Mouse (Mus musculus) lung, embryonic 15.5 days (tissue): ENCODE results near the gene Nktr. TPM values are rescaled to one million over a fixed set of nuclear protein-coding genes. Genes with fewer than 3 reads are reported as not detected.

ENCODE experiments used
- ATAC-seq: fragments of 200-750 bp; cut with Nextera tagmentation; 2 replicates; pipeline ENCODE4 v1.8.0; 2017; ENCODE audit warnings: moderate number of reproducible peaks, borderline replicate concordance; ENCODE audit not compliant: low FRiP score, low TSS enrichment; ENCODE audit errors: extremely low read depth
- H3K27ac ChIP-seq: fragments of 300-500 bp; sonication (generic); 2 replicates; pipeline ENCODE4 v1.5.1; 2015; ENCODE audit warnings: moderate library complexity, mild to moderate bottlenecking, inconsistent platforms
- H3K27me3 ChIP-seq: fragments of 300-500 bp; sonication (generic); 2 replicates; pipeline ENCODE4 v1.6.1; 2015; ENCODE audit warnings: inconsistent platforms
- H3K36me3 ChIP-seq: fragments of 300-500 bp; sonication (generic); 2 replicates; pipeline ENCODE4 v1.6.1; 2015; ENCODE audit warnings: inconsistent platforms
- H3K4me1 ChIP-seq: fragments of 300-500 bp; sonication (generic); 2 replicates; pipeline ENCODE4 v1.6.1; 2015; ENCODE audit warnings: inconsistent platforms
- H3K4me2 ChIP-seq: fragments of 300-500 bp; sonication (generic); 2 replicates; pipeline ENCODE4 v1.6.1; 2015; ENCODE audit warnings: inconsistent platforms, mild to moderate bottlenecking, moderate library complexity
- H3K4me3 ChIP-seq: fragments of 300-500 bp; sonication (generic); 2 replicates; pipeline ENCODE4 v1.5.1; 2015; ENCODE audit warnings: mild to moderate bottlenecking, inconsistent platforms
- H3K9ac ChIP-seq: fragments of 300-500 bp; sonication (generic); 2 replicates; pipeline ENCODE4 v1.6.1; 2015; ENCODE audit warnings: inconsistent platforms
- H3K9me3 ChIP-seq: fragments of 300-500 bp; sonication (generic); 2 replicates; pipeline ENCODE4 v1.6.1; 2016; ENCODE audit warnings: inconsistent platforms
- WGBS: fragments of 180-500 bp; shearing (Covaris S2); methylation state at CpG from one replicate; pipeline ENCODE4 v1.1.7; 2015; 5-methylcytosine and 5-hydroxymethylcytosine counted together
- polyA plus RNA-seq: library from polyadenylated mRNA; unstranded; fragments of >200 nt; fragmentation: Nextera tagmentation; extraction: Ambion mirVana; gene quantifications from 2 replicates; pipeline ENCODE4 v1.2.1, GENCODE M21; 2015

The Nktr gene
- polyA plus RNA-seq, 1 experiment from 2014 or later = 60.4 TPM

DNA sequence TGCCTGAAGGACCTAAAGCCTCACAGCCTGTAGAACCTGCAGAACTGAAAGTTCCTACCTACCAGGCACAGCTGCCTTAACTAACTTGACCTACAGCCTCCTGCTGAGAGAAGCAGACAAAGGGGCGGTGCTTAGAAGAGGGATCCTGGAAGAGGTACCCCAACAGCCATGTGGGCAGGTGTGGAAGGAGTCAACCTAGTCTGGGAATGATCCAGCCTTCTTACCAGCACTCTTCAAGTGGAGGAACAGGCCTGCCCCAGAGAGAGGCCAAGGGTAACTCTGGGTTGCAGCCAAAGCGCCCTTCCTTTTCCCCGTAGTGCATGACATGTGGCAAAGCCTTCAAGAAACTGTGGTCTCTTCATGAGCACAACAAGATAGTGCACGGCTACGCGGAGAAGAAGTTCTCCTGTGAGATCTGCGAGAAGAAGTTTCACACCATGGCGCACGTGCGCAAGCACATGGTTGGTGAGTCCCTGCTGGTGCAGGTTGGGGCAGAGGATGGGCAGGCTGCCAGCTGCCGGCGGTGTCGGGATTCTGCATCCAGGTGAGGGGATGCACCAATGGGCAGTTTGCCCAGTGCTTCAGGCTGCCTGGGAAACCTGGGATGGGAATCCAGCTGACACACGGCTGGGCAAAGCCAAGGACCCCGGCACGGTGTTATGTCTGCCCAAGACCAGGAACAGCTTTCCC is 46.3 kb downstream of the Nktr start:
- ATAC-seq = no peak
- peak overlapping the region; percentile 32 for H3K27ac ChIP-seq
- H3K36me3 ChIP-seq = peaks cover 57% of the 10 kb centered on the region
- no peak overlapping the region for H3K4me2 ChIP-seq
- H3K4me3 ChIP-seq = no peak overlapping the region
- H3K9me3 ChIP-seq = no peaks in the 10 kb centered on the region
- WGBS = 75% methylated on average over 16 of the region's 16 CpGs
- peaks cover 31% of the 10 kb centered on the region for H3K4me1 ChIP-seq
- no peak overlapping the region for H3K9ac ChIP-seq
- no peaks in the 10 kb centered on the region for H3K27me3 ChIP-seq

DNA sequence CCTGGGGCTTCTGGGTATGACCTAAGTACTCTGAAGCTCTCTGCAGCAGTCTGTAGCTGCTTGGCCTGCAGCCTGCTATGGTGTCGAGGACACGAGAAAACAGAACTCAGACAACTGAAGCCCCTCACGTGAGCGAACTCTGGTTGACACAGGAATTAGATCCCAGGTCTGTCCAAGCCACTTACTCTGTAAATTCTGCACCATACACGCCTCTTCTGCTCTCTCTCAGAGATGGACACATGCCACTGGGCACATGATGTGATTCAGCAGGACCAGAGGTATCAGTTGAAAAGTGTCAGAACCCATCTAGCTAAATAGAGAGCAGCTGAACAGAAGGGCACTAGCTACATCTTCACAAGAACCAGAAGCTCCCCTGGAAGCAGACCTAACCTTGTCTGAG is 53.4 kb downstream of the Nktr start:
- H3K27me3 ChIP-seq = peaks cover 19% of the 10 kb centered on the region
- ATAC-seq = no peak
- no peak overlapping the region for H3K9ac ChIP-seq
- peaks cover 10% of the 10 kb centered on the region for H3K36me3 ChIP-seq
- peaks cover 1% of the 10 kb centered on the region for H3K4me1 ChIP-seq
- no peaks in the 10 kb centered on the region for H3K9me3 ChIP-seq
- WGBS = 50% methylated on average over 5 of the region's 5 CpGs
- no peak overlapping the region for H3K4me2 ChIP-seq
- H3K4me3 ChIP-seq = no peak overlapping the region
- no peak overlapping the region for H3K27ac ChIP-seq

DNA sequence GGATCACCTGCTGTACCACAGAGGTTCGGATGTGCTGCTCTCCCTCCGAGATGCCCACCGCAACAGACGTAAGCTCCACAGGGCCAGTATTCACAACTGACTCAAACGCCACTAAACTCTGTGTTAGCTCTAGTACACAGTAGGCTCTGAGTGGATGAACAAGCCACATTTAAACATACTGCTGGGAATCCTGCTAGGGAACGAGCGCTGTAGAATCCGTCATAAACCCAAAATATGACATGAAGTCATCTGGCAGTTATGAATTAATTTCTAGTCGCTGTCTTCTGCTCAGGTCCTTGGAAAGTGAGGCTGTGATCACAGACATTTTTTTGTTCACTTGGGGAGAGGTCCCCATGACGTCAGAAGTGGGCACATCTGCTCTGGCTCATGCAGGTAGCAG is 57.0 kb downstream of the Nktr start:
- 73% methylated on average over 10 of the region's 10 CpGs for WGBS

DNA sequence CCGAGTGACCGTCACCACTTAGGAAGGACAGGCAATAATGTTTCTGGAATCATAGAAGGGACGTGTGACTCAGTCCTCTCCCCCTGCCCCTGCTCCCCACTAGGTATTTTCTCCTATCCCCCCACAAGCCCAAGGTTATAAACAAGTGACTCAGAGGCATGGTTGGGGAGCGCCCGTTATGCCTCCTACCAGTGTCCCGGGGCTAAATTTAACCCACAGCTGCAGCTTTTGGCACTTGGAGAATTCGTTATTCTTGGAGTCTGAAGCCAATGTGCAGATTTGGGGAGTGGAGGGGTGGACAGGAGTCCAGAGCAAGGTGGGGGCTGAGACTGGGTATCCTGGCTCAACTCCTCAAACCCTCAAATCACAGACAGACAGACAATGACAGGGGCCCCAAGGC is 57.5 kb downstream of the Nktr start:
- Histone ChIP-seq H3K27ac (no peak overlapping the region), H3K36me3 (no peaks in the 10 kb centered on the region), H3K9me3 (no peaks in the 10 kb centered on the region), H3K4me3 (no peak overlapping the region), H3K9ac (no peak overlapping the region), H3K4me1 (peaks cover 11% of the 10 kb centered on the region), H3K27me3 (peaks cover 40% of the 10 kb centered on the region), H3K4me2 (no peak overlapping the region)
- 77% methylated on average over 7 of the region's 7 CpGs for WGBS
- ATAC-seq = no peak

More for the DNA sequence above, 57.0 kb downstream of the Nktr start:
- no peak for ATAC-seq
- Histone ChIP-seq H3K27ac (no peak overlapping the region), H3K36me3 (no peaks in the 10 kb centered on the region), H3K4me2 (no peak overlapping the region), H3K9me3 (no peaks in the 10 kb centered on the region), H3K9ac (no peak overlapping the region), H3K4me3 (no peak overlapping the region), H3K27me3 (peaks cover 40% of the 10 kb centered on the region), H3K4me1 (peaks cover 11% of the 10 kb centered on the region)

DNA sequence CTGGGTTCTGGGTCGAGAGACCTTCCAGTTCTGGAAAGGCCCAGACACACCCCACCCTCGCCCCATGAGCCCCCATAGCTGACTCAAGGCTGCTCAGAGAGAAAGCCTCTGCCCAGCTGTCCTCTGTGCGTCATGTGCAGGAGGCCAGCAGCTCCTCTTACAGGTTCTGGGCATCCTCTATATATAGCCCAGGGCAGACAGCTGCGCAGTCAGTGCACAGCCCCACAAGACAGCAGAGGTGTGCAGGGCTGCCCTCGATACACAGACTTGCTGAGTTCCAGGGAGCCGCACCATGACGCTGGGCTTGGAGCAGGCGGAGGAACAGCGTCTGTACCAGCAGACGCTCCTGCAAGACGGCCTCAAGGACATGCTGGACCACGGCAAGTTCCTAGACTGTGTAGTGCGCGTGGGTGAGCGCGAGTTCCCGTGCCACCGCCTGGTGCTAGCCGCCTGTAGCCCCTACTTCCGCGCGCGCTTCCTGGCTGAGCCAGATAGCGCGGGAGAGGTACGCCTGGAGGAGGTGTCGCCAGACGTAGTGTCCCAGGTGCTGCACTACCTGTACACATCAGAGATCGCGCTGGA is 58.6 kb downstream of the Nktr start, which contains the start of gene Klhl40:
Gene Klhl40 (plus strand): TSS at position 124 of the 582 bp plus-strand sequence.
- Histone ChIP-seq H3K36me3 (no peaks in the 10 kb centered on the region), H3K4me3 (peak within 1 kb of the TSS; percentile 28), H3K9ac (no peak within 1 kb of the TSS), H3K4me1 (peaks cover 11% of the 10 kb centered on the region), H3K27me3 (peaks cover 40% of the 10 kb centered on the region), H3K27ac (no peak within 1 kb of the TSS), H3K4me2 (peak within 1 kb of the TSS; percentile 65), H3K9me3 (no peaks in the 10 kb centered on the region)
- WGBS = 12% methylated on average over 30 of the region's 30 CpGs
- ATAC-seq = peak; percentile 33; the same call in 1 of the 2 replicates

DNA sequence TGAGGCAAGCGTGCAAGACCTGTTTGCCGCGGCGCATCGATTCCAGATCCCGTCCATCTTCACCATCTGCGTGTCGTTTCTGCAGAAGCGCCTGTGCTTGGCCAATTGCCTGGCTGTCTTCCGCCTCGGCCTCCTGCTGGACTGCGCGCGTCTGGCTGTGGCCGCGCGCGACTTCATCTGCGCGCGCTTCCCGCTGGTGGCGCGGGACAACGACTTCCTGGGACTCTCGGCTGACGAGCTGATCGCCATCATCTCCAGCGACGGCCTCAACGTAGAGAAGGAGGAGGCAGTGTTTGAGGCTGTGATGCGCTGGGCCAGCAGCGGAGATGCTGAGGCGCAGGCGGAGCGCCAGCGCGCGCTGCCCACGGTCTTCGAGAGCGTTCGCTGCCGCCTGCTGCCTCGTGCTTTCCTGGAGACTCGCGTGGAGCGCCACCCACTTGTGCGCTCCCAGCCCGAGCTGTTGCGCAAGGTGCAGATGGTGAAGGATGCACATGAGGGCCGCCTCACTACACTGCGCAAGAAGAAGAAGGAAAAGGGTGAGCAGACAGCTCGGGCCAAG is 59.2 kb downstream of the Nktr start:
- 10% methylated on average over 54 of the region's 54 CpGs for WGBS
- Histone ChIP-seq H3K4me3 (peak overlapping the region; percentile 28), H3K4me1 (peaks cover 11% of the 10 kb centered on the region), H3K9me3 (no peaks in the 10 kb centered on the region), H3K4me2 (peak overlapping the region; percentile 65), H3K27ac (no peak overlapping the region), H3K27me3 (peaks cover 40% of the 10 kb centered on the region), H3K9ac (no peak overlapping the region), H3K36me3 (no peaks in the 10 kb centered on the region)
- peak; percentile 40; the same call in 1 of the 2 replicates for ATAC-seq

DNA sequence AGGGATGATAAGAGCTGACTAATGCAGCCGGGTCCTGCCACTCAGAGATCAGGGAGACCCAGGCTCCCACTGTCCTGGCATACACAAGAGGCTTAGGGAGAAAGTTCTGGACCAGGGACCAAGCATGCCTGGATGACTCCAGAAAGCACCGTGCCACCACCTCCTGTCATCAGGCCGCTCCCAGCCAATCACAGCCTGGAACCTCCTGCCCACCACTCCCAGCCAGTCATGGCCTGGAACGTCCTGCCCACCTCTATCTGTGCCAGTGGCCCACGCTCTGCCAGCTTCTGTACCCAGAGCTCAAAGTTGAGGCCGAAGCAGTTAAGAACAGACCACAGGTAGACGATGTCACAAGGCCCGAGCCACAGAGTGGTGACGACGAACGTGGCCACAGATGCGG is 65.8 kb downstream of the Nktr start:
- Histone ChIP-seq H3K36me3 (no peaks in the 10 kb centered on the region), H3K9me3 (no peaks in the 10 kb centered on the region), H3K4me3 (no peak overlapping the region), H3K4me1 (no peaks in the 10 kb centered on the region), H3K4me2 (no peak overlapping the region), H3K27me3 (peaks cover 4% of the 10 kb centered on the region; the same call in 1 of the 2 replicates), H3K9ac (no peak overlapping the region), H3K27ac (no peak overlapping the region)
- ATAC-seq = no peak
- 78% methylated on average over 12 of the region's 12 CpGs for WGBS

DNA sequence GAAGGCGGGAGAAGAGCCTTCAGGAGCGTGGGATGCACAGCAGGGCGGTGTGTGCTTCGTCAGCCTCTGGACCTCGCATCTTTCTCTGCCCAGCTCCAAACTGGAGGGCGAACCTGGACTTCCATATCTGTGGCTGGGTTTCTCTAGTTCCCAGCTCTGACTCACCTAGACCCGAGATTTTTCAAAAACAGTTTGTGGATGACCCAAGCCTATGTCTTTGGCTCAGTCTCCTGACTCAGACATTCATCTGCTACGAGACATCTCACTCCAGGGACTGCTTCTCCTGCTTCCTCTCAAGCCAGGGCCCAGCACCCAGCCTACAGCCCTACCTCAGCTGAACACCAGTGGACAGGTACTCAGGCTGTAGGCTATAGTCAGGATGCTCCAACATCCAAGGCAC is 66.3 kb downstream of the Nktr start:
- H3K4me2 ChIP-seq = no peak overlapping the region
- H3K9me3 ChIP-seq = no peaks in the 10 kb centered on the region
- ATAC-seq = no peak
- no peaks in the 10 kb centered on the region for H3K4me1 ChIP-seq
- no peak overlapping the region for H3K27ac ChIP-seq
- WGBS = 79% methylated on average over 8 of the region's 8 CpGs
- H3K9ac ChIP-seq = no peak overlapping the region
- H3K4me3 ChIP-seq = no peak overlapping the region
- H3K27me3 ChIP-seq = 0 out of 2 replicates have a peak, but pooled peaks cover 4% of the 10 kb centered on the region
- no peaks in the 10 kb centered on the region for H3K36me3 ChIP-seq

DNA sequence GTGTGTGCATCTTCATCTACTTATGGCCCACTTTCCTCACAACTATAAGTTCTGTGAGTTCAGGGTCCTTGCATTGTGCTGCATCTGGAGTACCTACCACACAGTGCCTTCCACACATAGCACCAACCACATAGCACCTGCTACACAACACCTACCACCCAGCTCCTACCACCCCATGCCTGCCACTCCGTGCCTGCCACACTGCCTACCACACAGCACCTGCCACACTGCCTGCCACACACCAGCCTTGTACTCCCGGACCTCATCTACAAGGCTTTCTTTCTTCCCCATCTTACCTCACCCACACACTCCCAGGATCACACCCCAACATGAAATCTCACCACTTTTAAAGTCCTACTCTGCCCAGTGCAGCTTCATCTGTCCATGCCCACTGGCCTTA is 67.4 kb downstream of the Nktr start:
- Histone ChIP-seq H3K36me3 (no peaks in the 10 kb centered on the region), H3K27ac (no peak overlapping the region), H3K9ac (no peak overlapping the region), H3K9me3 (no peaks in the 10 kb centered on the region), H3K4me2 (no peak overlapping the region), H3K4me1 (no peaks in the 10 kb centered on the region), H3K4me3 (no peak overlapping the region), H3K27me3 (0 out of 2 replicates have a peak, but pooled peaks cover 4% of the 10 kb centered on the region)
- WGBS = 78% methylated on average over 2 of the region's 2 CpGs
- ATAC-seq = no peak

DNA sequence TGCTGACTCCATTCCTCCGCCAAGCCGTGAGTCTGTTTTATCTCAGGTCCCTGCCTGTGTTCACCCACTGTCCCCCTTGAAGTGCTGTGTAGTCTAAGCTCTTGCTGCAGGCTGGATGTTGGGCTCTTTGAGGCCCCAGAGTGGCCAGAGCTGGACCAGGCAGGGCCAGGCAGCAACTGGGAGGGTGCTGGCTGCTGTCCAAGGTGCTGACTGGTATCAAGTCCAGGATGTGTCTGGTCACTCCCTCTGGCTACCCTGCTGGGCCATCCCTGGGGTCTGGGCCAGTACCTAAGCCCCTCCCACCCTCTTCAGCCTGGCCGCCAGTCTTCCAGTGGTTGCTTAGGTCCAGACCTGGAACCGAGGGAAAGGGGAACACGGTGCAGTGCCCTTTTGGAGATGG is 72.2 kb downstream of the Nktr start:
- 0 out of 2 replicates have a peak, but pooled peaks cover 4% of the 10 kb centered on the region for H3K27me3 ChIP-seq
- no peak overlapping the region for H3K9ac ChIP-seq
- 18% methylated on average over 5 of the region's 5 CpGs for WGBS

DNA sequence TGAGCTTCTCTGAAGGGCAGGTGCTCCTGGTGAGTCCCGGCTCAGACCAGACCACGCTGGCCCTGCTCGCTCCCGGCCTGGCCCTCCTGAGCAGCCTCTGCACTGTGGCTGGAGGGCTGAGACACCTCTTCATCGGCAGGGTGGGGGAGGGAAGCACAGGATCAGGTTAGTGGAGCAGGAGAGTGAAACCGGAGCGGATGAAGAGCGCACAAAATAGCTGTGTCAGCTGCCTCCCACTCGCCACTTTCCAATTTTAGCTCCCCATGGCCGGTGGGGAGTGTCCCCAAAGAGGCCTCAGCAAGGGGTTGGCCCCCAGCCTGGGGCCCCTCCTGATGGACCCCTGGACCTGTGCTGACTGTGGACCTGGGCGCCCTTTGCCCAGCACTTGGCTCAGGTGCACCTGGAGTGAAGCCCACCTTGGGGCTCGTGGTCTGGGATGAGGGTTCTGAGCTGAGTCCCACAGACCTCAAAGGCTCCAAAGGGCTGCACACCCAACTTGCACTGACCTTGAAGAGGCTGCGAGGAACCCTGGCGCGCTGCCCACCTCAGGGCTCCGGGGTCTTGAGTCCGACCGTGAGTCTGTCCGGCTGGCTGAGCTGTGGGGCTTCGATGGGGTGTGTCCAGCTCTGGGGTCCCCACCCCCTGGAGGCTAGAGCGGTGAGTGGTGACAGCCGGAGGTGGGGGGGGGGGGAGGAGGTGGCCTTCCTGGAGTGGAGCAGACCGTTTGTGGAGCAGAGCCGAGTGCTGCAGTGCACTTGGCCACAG is 73.0 kb downstream of the Nktr start, which contains the start of gene Hhatl:
Gene Hhatl (minus strand): TSS at position 751 of the 765 bp plus-strand sequence.
- Histone ChIP-seq H3K36me3 (no peaks in the 10 kb centered on the region), H3K4me2 (no peak within 1 kb of the TSS), H3K9ac (no peak within 1 kb of the TSS), H3K27ac (no peak within 1 kb of the TSS), H3K4me1 (peaks cover 7% of the 10 kb centered on the region; the same call in 1 of the 2 replicates), H3K27me3 (0 out of 2 replicates have a peak, but pooled peaks cover 4% of the 10 kb centered on the region), H3K9me3 (no peaks in the 10 kb centered on the region), H3K4me3 (no peak within 1 kb of the TSS)
- 38% methylated on average over 24 of the region's 24 CpGs for WGBS
- ATAC-seq = peak; percentile 9; the same call in 1 of the 2 replicates

More for the DNA sequence above, 72.2 kb downstream of the Nktr start:
- no peaks in the 10 kb centered on the region for H3K36me3 ChIP-seq
- H3K9me3 ChIP-seq = no peaks in the 10 kb centered on the region
- no peak overlapping the region for H3K4me2 ChIP-seq
- peaks cover 7% of the 10 kb centered on the region; the same call in 1 of the 2 replicates for H3K4me1 ChIP-seq
- no peak overlapping the region for H3K4me3 ChIP-seq
- no peak overlapping the region for H3K27ac ChIP-seq
- ATAC-seq = 0 out of 2 replicates have a peak, but pooled peaks have one; percentile 6
